Comparison of ENCODE assay signal across 11 mouse cellular contexts in genomic region chr5:113210314-113210713, GRCm38 (mm10). TPM values are rescaled to one million over a fixed set of nuclear protein-coding genes. Genes with fewer than 3 reads are reported as not detected.
DNase-seq lines count a peak whose midpoint lies in the region; ATAC-seq lines count a peak whose summit lies in the region.
"Had no signal": no experiment of that assay in that cellular context is flagged by ENCODE, and none has a peak within 500 bp of the region (broad histone marks: within the 10 kb centered on the region; RNA-seq: fewer than 3 reads in every experiment).

No protein-coding gene starts in this region.

- WGBS in embryonic facial prominence, embryonic 12.5 days = 81% methylated on average over 6 of the region's 6 CpGs
- WGBS in hindbrain, embryonic 15.5 days = 66% methylated on average over 6 of the region's 6 CpGs
- WGBS in lung, embryonic 16.5 days = 66% methylated on average over 6 of the region's 6 CpGs

- H3K9me3 ChIP-seq in embryonic facial prominence, embryonic 12.5 days = no peaks in the 10 kb centered on the region
- no peaks in the 10 kb centered on the region for H3K9me3 ChIP-seq in hindbrain, embryonic 15.5 days
- H3K9me3 ChIP-seq in lung, embryonic 16.5 days (ENCODE audit: control insufficient read depth, low read length) = no peaks in the 10 kb centered on the region
- H3K9me3 ChIP-seq: neural tube, embryonic 12.5 days had no signal

- H3K4me3 ChIP-seq in embryonic facial prominence, embryonic 12.5 days = no peak overlapping the region
- no peak overlapping the region for H3K4me3 ChIP-seq in hindbrain, embryonic 15.5 days
- H3K4me3 ChIP-seq in lung, embryonic 16.5 days (ENCODE audit: low read length) = no peak overlapping the region
- H3K4me3 ChIP-seq: neural tube, embryonic 12.5 days had no signal

- H3K27ac ChIP-seq in embryonic facial prominence, embryonic 12.5 days = peak overlapping the region; percentile 46; the same call in 1 of the 2 replicates
- peak overlapping the region; percentile 75 for H3K27ac ChIP-seq in hindbrain, embryonic 15.5 days (replicated peaks)
- peak overlapping the region; percentile 92 for H3K27ac ChIP-seq in lung, embryonic 16.5 days (ENCODE audit: low read length)
- H3K27ac ChIP-seq: neural tube, embryonic 12.5 days had no signal

- H3K4me2 ChIP-seq in embryonic facial prominence, embryonic 12.5 days (replicated peaks) = no peak overlapping the region
- no peak overlapping the region for H3K4me2 ChIP-seq in hindbrain, embryonic 15.5 days
- H3K4me2 ChIP-seq in lung, embryonic 16.5 days (ENCODE audit: low read depth, low read length) = no peak overlapping the region
- H3K4me2 ChIP-seq: neural tube, embryonic 12.5 days had no signal

- ATAC-seq in embryonic facial prominence, embryonic 12.5 days (ENCODE audit: insufficient number of reproducible peaks, insufficient read depth, low FRiP score, low TSS enrichment) = no peak
- no peak for ATAC-seq in hindbrain, embryonic 15.5 days (ENCODE audit: low FRiP score, low read depth)
- ATAC-seq in lung, embryonic 16.5 days (ENCODE audit: low read depth) = peak; percentile 38

- DNase-seq in heart, adult 18-20 months = peak; percentile 39 to 68
- no peak for DNase-seq in heart, postnatal 36 days
- no peak for DNase-seq in right cerebral cortex, postnatal 14 days
- DNase-seq in adrenal gland, postnatal 4 days (ENCODE audit: low spot score in 2 of 2) = no peak
- DNase-seq in urinary bladder, adult 18-20 months (ENCODE audit: low spot score in 2 of 2) = no peak
- DNase-seq: thymus, adult 2 months had no signal

- H3K9ac ChIP-seq in embryonic facial prominence, embryonic 12.5 days = no peak overlapping the region
- no peak overlapping the region for H3K9ac ChIP-seq in hindbrain, embryonic 15.5 days
- no peak overlapping the region; the same call in 1 of the 2 replicates for H3K9ac ChIP-seq in lung, embryonic 16.5 days (ENCODE audit: low read length)
- H3K9ac ChIP-seq: neural tube, embryonic 12.5 days had no signal

- H3K4me1 ChIP-seq in embryonic facial prominence, embryonic 12.5 days = peaks cover 28% of the 10 kb centered on the region
- H3K4me1 ChIP-seq in hindbrain, embryonic 15.5 days (replicated peaks) = peaks cover 24% of the 10 kb centered on the region
- peaks cover 23% of the 10 kb centered on the region for H3K4me1 ChIP-seq in lung, embryonic 16.5 days (replicated peaks; ENCODE audit: control insufficient read depth, insufficient read depth, low read length)

- intact Hi-C loops in heart, postnatal 36 days (cut with DNase I) = no loop called here

- no peaks in the 10 kb centered on the region for H3K27me3 ChIP-seq in embryonic facial prominence, embryonic 12.5 days
- no peaks in the 10 kb centered on the region for H3K27me3 ChIP-seq in hindbrain, embryonic 15.5 days
- H3K27me3 ChIP-seq in lung, embryonic 16.5 days (ENCODE audit: control insufficient read depth, insufficient read depth, low read depth, low read length) = no peaks in the 10 kb centered on the region
- H3K27me3 ChIP-seq: neural tube, embryonic 12.5 days had no signal

- H3K36me3 ChIP-seq in embryonic facial prominence, embryonic 12.5 days = no peaks in the 10 kb centered on the region
- H3K36me3 ChIP-seq in hindbrain, embryonic 15.5 days = no peaks in the 10 kb centered on the region
- H3K36me3 ChIP-seq in lung, embryonic 16.5 days (ENCODE audit: control insufficient read depth, insufficient read depth, low read length) = no peaks in the 10 kb centered on the region
- H3K36me3 ChIP-seq: neural tube, embryonic 12.5 days had no signal

RNA-seq across cellular contexts. Expression of gene 2900026A02Rik, which starts 10.7 kb away (rescaled TPM):
- total RNA-seq in heart, adult 18-20 months (2021) = 10 to 100 TPM; 19.2 to 21.1 TPM
- total RNA-seq in heart, postnatal 36 days (2021) = 10 to 100 TPM; 21.0 to 23.6 TPM
- 5.3 and 5.8 TPM in 2 replicates for polyA plus RNA-seq in embryonic facial prominence, embryonic 12.5 days (2016; fragmentation: Nextera tagmentation; extraction: Ambion mirVana)
- polyA plus RNA-seq in hindbrain, embryonic 15.5 days (2015; fragmentation: Nextera tagmentation; extraction: Ambion mirVana) = 3.8 and 3.9 TPM in 2 replicates
- 12.6 TPM in 2 replicates for polyA plus RNA-seq in lung, embryonic 16.5 days (2015; fragmentation: Nextera tagmentation; extraction: Ambion mirVana)
- 10 to 100 TPM; 21.2 to 23.3 TPM for total RNA-seq in adrenal gland, postnatal 4 days (2021)

RNA-seq across cellular contexts. Expression of gene Tmem211, which starts 16.4 kb away (rescaled TPM):
- total RNA-seq in heart, adult 18-20 months (2021) = not detected
- total RNA-seq in heart, postnatal 36 days (2021) = not detected
- polyA plus RNA-seq in embryonic facial prominence, embryonic 12.5 days (2016; fragmentation: Nextera tagmentation; extraction: Ambion mirVana) = 0.24 and 0.42 TPM in 2 replicates
- not detected in 2 replicates for polyA plus RNA-seq in hindbrain, embryonic 15.5 days (2015; fragmentation: Nextera tagmentation; extraction: Ambion mirVana)
- polyA plus RNA-seq in lung, embryonic 16.5 days (2015; fragmentation: Nextera tagmentation; extraction: Ambion mirVana) = not detected in 2 replicates
- not detected for total RNA-seq in adrenal gland, postnatal 4 days (2021)
- total RNA-seq: layer of hippocampus, adult 8-10 months had no signal
- polyA plus RNA-seq: neural tube, embryonic 12.5 days; thymus, adult 2 months had no signal

Comparison
In these comparisons a context has a peak if more than half of its experiments do, and no peak if none do; other contexts are left out.
1. DNase-seq: peak in heart, adult 18-20 months (2 of 2); none in heart, postnatal 36 days (0 of 2), right cerebral cortex, postnatal 14 days (single experiment), adrenal gland, postnatal 4 days (0 of 2) and urinary bladder, adult 18-20 months (0 of 2).
2. Peak in every context shown above with its lines, with median percentiles within 50 percentile points of each other: H3K27ac ChIP-seq.